Mouse (Mus musculus) retina, postnatal 7 days (tissue): Measurements from ENCODE around the gene F8.
A peak's percentile ranks its signal among the peaks of the same experiment; 100 is the strongest.
"Not testable (repeated sequence)": the region's sequence is repeated elsewhere in the genome, so short reads cannot be mapped to it uniquely, and the experiment has no call there.

ENCODE experiments used
- DNase-seq: peaks from one replicate; pipeline ENCODE4 v3.0.0-alpha.2; 2012; ENCODE audit warnings: low read depth, low spot score

F8 gene

DNA sequence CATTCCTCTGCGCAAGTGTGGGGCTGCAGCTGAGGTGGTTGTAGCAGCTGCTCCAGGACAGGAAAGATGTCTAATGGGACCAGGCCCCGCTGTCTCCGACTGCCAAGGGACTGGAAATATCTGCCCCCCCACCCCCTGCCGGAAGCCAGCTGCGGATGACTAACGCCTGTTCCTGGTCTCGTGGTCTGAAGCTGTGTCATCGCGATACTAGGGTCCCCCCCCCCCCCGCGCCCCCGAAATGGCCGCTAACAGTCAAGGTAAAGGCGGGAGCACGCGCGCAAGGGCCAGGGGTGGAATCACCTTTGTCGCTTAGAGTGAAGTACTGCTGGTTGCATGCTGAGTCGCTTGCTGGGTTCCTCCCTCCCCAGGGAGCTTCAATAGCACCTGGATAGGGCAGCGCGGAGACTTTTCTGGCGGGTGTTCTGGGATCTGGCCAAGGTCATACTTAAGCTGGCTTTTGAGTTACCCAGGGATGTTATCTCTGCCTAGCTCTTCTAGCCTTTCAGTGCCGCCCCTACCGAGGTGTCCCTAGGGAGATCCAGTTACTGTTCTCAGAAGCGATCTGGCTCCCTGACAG, at the start of gene F8, which contains the start of gene Fundc2:
TSS of gene F8 (minus strand) at position 421 of the 577 bp plus-strand sequence.
TSS of gene Fundc2 (plus strand) at position 205 of the 577 bp plus-strand sequence.
- peak; percentile 72 for DNase-seq

GRCm38 (mm10) chrX:75415936-75416785, 33.7 kb upstream of the F8 start, which contains the start of the genes Cmc4, Mtcp1 and Brcc3:
Cmc4 (minus strand) TSS chrX:75416584.
Mtcp1 (minus strand) TSS chrX:75416588.
Brcc3 (plus strand) TSS chrX:75416628.
- peak; percentile 72 for DNase-seq

DNA sequence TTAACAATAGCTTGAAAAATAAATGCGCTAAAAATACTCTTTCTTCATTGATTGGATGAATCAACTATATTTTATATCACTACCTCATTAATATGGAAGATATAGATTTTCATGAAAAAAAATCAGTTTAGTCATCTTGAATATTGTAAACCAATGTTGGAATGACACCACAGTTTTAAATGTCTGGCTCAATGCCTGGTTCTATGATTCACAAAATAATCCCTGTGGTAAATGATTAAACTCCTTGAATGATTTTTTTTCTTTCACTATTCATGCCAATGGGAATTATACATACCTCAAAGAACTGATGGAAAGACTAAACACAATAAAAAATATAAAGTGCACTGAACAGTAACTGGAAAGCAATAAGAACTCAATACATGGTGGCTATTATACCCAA, 27.3 kb upstream of the F8 start:
- no peak for DNase-seq

DNA sequence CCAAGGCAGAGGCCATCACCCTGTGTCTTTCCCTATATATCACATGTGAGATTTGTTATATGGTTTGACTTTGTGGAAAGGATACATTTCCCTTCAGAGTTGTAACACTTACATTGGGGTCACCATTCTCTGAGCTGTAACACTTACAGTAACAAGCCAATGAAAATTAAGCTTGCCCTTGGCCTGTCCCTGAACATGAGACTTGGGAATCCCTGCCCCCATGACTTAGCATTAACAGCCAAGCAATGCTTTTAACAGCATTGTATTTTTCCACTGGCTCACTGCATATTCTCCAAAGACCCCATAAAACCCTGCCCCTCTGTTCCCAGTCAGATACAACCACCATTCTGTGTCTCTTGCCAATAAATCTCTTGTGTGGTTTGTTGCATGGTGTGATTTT, 20.9 kb upstream of the F8 start:
- DNase-seq, result no peak

GRCm38 (mm10) chrX:75402668-75403067, 20.3 kb upstream of the F8 start:
- DNase-seq, result no peak

- DNase-seq, result no peak
These were observed 17.1 kb upstream of the F8 start for GRCm38 (mm10) chrX:75399471-75399870.

- no peak for DNase-seq
These were observed 716 bp downstream of the F8 start for GRCm38 (mm10) chrX:75381699-75382098.

DNA sequence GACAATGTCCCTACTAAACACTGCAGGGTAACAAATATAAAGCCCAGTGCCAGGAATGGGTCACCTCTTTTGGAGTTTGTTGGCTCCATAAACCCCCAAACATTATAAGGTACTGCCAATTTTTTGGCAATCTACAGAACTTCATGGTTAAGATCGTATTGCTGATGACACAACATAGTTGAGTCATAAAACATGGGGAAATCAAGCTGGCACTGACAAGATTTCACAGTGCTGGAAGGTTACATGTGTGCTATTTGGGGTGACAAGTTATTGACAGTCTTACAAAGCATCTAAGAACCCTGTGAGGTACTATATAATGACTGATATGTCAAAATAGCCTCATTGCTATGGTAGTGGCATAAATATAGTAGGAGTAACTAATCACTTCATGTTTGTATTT, 1.2 kb downstream of the F8 start:
- DNase-seq, result no peak

DNA sequence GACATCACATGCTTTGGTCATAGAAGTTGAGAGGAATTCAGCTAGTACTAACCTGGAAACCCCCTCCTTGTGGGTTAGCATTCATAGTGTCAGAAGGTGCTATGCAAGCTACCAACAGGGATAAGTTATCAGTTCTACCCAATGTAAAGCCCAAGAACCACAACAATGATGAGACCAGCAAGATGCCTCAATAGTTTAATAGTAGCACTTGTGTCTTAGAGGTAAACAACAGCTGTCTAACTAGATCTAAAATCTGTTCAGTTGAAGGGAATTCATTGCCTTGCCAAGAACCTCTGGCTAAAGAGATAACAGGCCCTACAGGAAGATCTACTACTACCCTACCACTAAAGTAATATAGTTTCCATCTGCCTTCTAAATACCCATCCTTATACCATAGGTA, 5.6 kb downstream of the F8 start:
- no peak for DNase-seq

GRCm38 (mm10) chrX:75372666-75373425, 9.6 kb downstream of the F8 start:
- no peak for DNase-seq

DNA sequence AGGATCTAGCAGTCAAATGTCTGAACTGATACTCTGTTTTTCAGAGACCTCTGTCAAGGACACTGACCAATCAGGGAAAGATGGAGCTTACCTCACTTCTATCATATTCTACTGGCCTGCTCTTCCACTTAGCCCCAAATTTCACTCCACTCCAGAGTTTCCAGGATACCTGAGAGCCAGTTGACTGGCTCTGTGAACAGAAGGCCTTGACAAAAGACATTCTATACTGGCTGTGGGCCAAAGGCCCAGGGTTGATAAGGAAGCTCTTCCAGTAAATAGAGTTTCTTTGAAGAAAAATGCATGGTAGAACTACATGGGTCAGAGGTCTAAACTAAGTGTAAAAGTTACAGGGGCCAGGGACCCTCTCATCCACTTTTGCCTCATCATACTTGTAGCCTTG, 12.2 kb downstream of the F8 start:
- DNase-seq, result no peak

GRCm38 (mm10) chrX:75323556-75323955, 58.9 kb downstream of the F8 start:
- DNase-seq, result no peak

DNA sequence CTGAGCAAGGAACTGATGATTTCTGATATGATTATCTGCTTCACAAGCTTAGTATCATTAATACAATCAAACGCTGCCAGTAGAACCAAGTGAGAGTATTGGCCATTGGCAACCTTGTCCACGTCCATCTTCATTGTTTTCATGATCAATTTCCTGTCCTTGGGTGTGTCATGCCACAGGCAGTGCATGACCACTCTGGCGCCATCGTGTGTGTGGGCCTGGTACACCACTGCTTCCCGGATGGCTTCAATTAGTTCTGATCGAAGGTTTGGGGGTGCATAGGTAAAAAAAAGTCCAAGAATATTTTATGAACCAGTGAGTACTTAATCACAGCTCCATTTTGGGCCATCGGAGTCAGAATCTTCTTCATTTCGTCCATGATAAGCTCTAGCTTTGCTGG, 110.7 kb downstream of the F8 start:
- DNase-seq, result no peak

GRCm38 (mm10) chrX:75233603-75234376, 148.6 kb downstream of the F8 start:
- DNase-seq, result not testable (repeated sequence)

- DNase-seq, result no peak
These were observed 151.0 kb downstream of the F8 start for GRCm38 (mm10) chrX:75231456-75231855.

DNA sequence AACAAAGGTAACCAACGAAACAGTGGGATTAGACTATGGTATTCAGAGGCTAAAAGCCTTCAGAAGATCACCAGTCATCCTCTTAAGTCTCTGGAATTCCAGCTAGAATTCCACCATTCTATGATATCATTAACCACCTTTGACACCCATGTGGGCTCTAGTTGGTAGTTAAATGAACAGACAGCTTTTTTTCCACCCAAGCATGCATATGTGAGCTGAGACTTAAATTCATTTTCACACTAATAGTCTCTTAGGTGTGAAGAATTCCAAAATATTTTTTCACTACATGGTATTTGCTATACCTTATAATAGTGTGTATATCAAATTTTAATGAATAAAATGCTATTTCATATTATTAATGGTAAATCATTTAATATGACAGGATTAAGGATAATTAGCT, 218.7 kb downstream of the F8 start, which contains the start of gene Smim9:
TSS of gene Smim9 (minus strand) at position 101 of the 400 bp plus-strand sequence.
- DNase-seq, result no peak

DNA sequence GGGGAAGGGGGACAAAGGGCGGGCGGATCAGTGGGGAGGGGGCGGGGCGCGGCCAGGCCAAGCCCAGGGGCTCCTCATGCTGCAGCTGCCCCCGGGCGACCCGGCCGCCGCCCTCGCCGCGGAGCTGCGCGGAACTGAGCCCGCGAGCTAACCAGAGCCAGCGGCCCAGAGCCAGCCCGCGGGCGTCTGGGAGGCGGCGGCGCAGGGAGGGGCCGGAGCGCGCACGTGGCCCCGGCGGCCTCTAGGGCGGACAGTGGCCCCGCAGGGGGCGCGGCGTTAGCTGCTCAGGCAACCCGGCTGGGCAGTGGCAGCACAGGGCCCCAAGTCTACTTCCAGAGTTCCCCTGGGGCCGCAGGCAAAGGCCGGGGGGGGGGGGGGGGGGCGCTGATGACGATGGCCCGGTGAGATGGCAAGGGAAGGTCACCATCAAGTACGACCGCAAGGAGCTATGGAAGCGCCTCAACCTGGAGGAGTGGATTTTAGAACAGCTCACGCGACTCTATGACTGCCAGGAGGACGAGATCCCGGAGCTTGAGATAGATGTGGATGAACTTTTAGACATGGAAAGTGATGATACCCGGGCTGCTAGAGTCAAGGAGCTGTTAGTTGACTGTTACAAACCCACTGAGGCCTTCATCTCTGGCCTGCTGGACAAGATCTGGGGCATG, 226.7 kb downstream of the F8 start:
- DNase-seq, result no peak

DNA sequence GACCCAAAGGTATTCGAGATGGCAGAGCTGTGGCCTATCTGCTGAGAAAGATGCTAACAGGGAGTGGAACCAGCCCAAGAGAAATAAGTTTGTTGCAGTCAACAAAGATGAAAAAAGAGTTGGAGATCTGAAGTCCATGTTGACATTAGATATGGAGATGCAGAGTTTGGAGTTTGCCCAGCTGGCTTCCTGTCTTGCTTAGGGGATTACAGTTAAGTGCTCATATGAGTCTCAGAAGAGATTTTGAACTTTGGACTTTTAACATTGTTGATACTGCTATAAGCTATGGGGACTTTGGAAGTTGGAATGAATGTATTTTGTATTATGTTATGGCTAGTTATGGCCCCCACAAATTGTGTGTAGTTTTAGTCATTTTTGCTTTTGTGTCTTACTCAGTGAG, 230.2 kb downstream of the F8 start:
- DNase-seq, result no peak

- DNase-seq, result no peak
These were observed 232.1 kb downstream of the F8 start for GRCm38 (mm10) chrX:75150304-75150703.

GRCm38 (mm10) chrX:75148414-75148813, 234.0 kb downstream of the F8 start:
- DNase-seq, result no peak

DNA sequence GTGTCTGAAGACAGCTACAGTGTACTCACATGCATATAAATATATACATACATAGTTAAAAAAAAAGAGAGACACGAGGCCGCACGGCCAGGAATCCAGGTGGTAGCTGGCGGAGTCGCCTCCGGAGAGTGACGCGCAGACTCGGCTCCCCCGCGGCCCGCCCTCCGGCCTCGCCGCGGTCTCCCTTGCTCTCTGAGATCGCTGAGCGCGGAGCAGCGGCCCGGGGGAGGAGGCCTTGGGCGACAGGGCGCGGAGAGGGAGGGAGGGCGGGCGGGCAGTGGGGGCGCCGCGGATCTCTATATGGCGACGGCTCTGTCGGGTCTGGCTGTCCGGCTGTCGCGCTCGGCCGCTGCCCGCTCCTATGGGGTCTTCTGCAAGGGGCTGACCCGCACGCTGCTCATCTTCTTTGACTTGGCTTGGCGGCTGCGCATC, 239.3 kb downstream of the F8 start:
- DNase-seq, result not testable (repeated sequence)
